In genomic region chr4:59238641-59239311, GRCm38 (mm10) we compare ENCODE assay signal across 10 mouse cellular contexts. TPM values are rescaled to one million over a fixed set of nuclear protein-coding genes. Genes with fewer than 3 reads are reported as not detected.
DNase-seq lines count a peak whose midpoint lies in the region; ATAC-seq and TF ChIP-seq lines count a peak whose summit lies in the region.
"Had no signal": no experiment of that assay in that cellular context is flagged by ENCODE, and none has a peak within 500 bp of the region (broad histone marks: within the 10 kb centered on the region; RNA-seq: fewer than 3 reads in every experiment).

No protein-coding gene starts in this region.

- H3K4me1 ChIP-seq in limb, embryonic 15.5 days, result no peaks in the 10 kb centered on the region
- peaks cover 12% of the 10 kb centered on the region for H3K4me1 ChIP-seq in limb, embryonic 10.5 days
- no peaks in the 10 kb centered on the region; the same call in 1 of the 2 replicates for H3K4me1 ChIP-seq in heart, postnatal 0 days (ENCODE audit: control insufficient read depth, insufficient read depth)
- H3K4me1 ChIP-seq in midbrain, embryonic 14.5 days (ENCODE audit: control insufficient read depth, insufficient read depth, low read length), result no peaks in the 10 kb centered on the region
- H3K4me1 ChIP-seq: midbrain, embryonic 13.5 days had no signal

- no peak overlapping the region for H3K9ac ChIP-seq in limb, embryonic 15.5 days
- H3K9ac ChIP-seq in heart, postnatal 0 days (replicated peaks; ENCODE audit: low read depth, low read length), result no peak overlapping the region
- H3K9ac ChIP-seq in midbrain, embryonic 14.5 days (replicated peaks; ENCODE audit: low read length), result no peak overlapping the region
- H3K9ac ChIP-seq: midbrain, embryonic 13.5 days had no signal

- no peak for DNase-seq in limb, embryonic 10.5 days (ENCODE audit: low spot score)
- peak; percentile 54 for DNase-seq in brain, adult 2 months (ENCODE audit: low read depth, low spot score)
- peak; percentile 42 for DNase-seq in heart, postnatal 0 days (ENCODE audit: low spot score)
- peak; percentile 64 to 77 for DNase-seq in natural killer cell, adult 2 months (ENCODE audit: low spot score in 2 of 2)
- DNase-seq in midbrain, embryonic 14.5 days, result no peak
- no peak for DNase-seq in cerebellum, adult 11 months
- no peak for DNase-seq in left cerebral cortex, postnatal 36 days (ENCODE audit: low spot score in 2 of 2)
- DNase-seq: thymus, adult 18-20 months had no signal

- H3K4me2 ChIP-seq in limb, embryonic 15.5 days, result no peak overlapping the region
- H3K4me2 ChIP-seq in heart, postnatal 0 days (ENCODE audit: low read depth, low read length), result peak overlapping the region; percentile 21; the same call in 1 of the 2 replicates
- no peak overlapping the region for H3K4me2 ChIP-seq in midbrain, embryonic 14.5 days (ENCODE audit: low read length)
- H3K4me2 ChIP-seq: midbrain, embryonic 13.5 days had no signal

- WGBS in limb, embryonic 15.5 days, result 67% methylated on average over 9 of the region's 9 CpGs
- WGBS in limb, embryonic 10.5 days, result 78% methylated on average over 9 of the region's 9 CpGs
- WGBS in heart, postnatal 0 days, result 48% methylated on average over 9 of the region's 9 CpGs
- 75% methylated on average over 9 of the region's 9 CpGs for WGBS in midbrain, embryonic 14.5 days

- no peak overlapping the region for H3K4me3 ChIP-seq in limb, embryonic 15.5 days
- no peak overlapping the region for H3K4me3 ChIP-seq in limb, embryonic 10.5 days
- no peak overlapping the region for H3K4me3 ChIP-seq in heart, postnatal 0 days (ENCODE audit: low read depth, low read length)
- no peak overlapping the region for H3K4me3 ChIP-seq in midbrain, embryonic 14.5 days (replicated peaks; ENCODE audit: low read depth, low read length)
- H3K4me3 ChIP-seq: midbrain, embryonic 13.5 days had no signal

- no peak for TF ChIP-seq CTCF in heart, postnatal 0 days (IDR thresholded peaks at IDR 0.05; ENCODE audit: low read depth)

- intact Hi-C loops in left cerebral cortex, postnatal 36 days (cut with DNase I), result no loop called here

- no peaks in the 10 kb centered on the region for H3K36me3 ChIP-seq in limb, embryonic 15.5 days
- H3K36me3 ChIP-seq in limb, embryonic 10.5 days, result no peaks in the 10 kb centered on the region
- no peaks in the 10 kb centered on the region for H3K36me3 ChIP-seq in heart, postnatal 0 days (replicated peaks; ENCODE audit: control insufficient read depth, insufficient read depth, low read length)
- no peaks in the 10 kb centered on the region for H3K36me3 ChIP-seq in midbrain, embryonic 14.5 days (ENCODE audit: control insufficient read depth, insufficient read depth, low read length)
- H3K36me3 ChIP-seq: midbrain, embryonic 13.5 days had no signal

- H3K9me3 ChIP-seq in limb, embryonic 15.5 days, result no peaks in the 10 kb centered on the region
- no peaks in the 10 kb centered on the region for H3K9me3 ChIP-seq in limb, embryonic 10.5 days (replicated peaks)
- no peaks in the 10 kb centered on the region for H3K9me3 ChIP-seq in heart, postnatal 0 days (replicated peaks; ENCODE audit: control insufficient read depth, low read length)
- no peaks in the 10 kb centered on the region for H3K9me3 ChIP-seq in midbrain, embryonic 14.5 days (ENCODE audit: control insufficient read depth, low read length)
- H3K9me3 ChIP-seq: midbrain, embryonic 13.5 days had no signal

- no peak for TF ChIP-seq EP300 in heart, postnatal 0 days (IDR thresholded peaks at IDR 0.05; ENCODE audit: low read depth)

- H3K27ac ChIP-seq in limb, embryonic 15.5 days, result peak overlapping the region; percentile 35; the same call in 1 of the 2 replicates
- H3K27ac ChIP-seq in limb, embryonic 10.5 days, result no peak overlapping the region
- H3K27ac ChIP-seq in heart, postnatal 0 days (ENCODE audit: low read depth), result peak overlapping the region; percentile 63
- H3K27ac ChIP-seq in midbrain, embryonic 14.5 days (replicated peaks; ENCODE audit: low read depth, low read length), result no peak overlapping the region
- H3K27ac ChIP-seq: midbrain, embryonic 13.5 days had no signal

- H3K27me3 ChIP-seq in limb, embryonic 15.5 days, result no peaks in the 10 kb centered on the region
- H3K27me3 ChIP-seq in limb, embryonic 10.5 days (ENCODE audit: low read depth, poor library complexity, severe bottlenecking), result no peaks in the 10 kb centered on the region
- no peaks in the 10 kb centered on the region for H3K27me3 ChIP-seq in heart, postnatal 0 days (ENCODE audit: control insufficient read depth, insufficient read depth, low read length)
- no peaks in the 10 kb centered on the region for H3K27me3 ChIP-seq in midbrain, embryonic 14.5 days (ENCODE audit: control insufficient read depth, insufficient read depth, low read length)
- H3K27me3 ChIP-seq: midbrain, embryonic 13.5 days had no signal

- ATAC-seq in limb, embryonic 15.5 days (ENCODE audit: insufficient number of reproducible peaks, low FRiP score, low TSS enrichment, low read depth), result no peak
- ATAC-seq in heart, postnatal 0 days (ENCODE audit: insufficient read depth, low read depth), result no peak
- ATAC-seq in midbrain, embryonic 14.5 days (ENCODE audit: low FRiP score, low TSS enrichment), result no peak
- ATAC-seq: midbrain, embryonic 13.5 days had no signal

RNA-seq across cellular contexts. Expression of gene Ugcg, which starts 49.7 kb away (rescaled TPM):
- polyA plus RNA-seq in limb, embryonic 15.5 days (2015; fragmentation: Nextera tagmentation; extraction: Ambion mirVana), result 9.4 and 12.0 TPM in 2 replicates
- 8.7 and 9.2 TPM in 2 replicates for polyA plus RNA-seq in limb, embryonic 10.5 days (2016; fragmentation: Nextera tagmentation; extraction: Ambion mirVana)
- total RNA-seq in heart, postnatal 0 days (2014; rRNA removed; ENCODE audit: low replicate concordance), result 19.2 and 35.3 TPM in 2 replicates
- 6.2 TPM in 2 replicates for polyA plus RNA-seq in heart, postnatal 0 days (2015; fragmentation: Nextera tagmentation; extraction: Ambion mirVana)
- 27.4 and 37.5 TPM in 2 replicates for polyA plus RNA-seq in midbrain, embryonic 14.5 days (2014; fragmentation: Nextera tagmentation; extraction: Ambion mirVana)
- 10 to 100 TPM; 88.1 to 88.4 TPM for total RNA-seq in left cerebral cortex, postnatal 36 days (2021)

Comparison
In these comparisons a context has a peak if more than half of its experiments do, and no peak if none do; other contexts are left out.
1. H3K27ac ChIP-seq: peak in limb, embryonic 15.5 days (single experiment) and heart, postnatal 0 days (single experiment); none in limb, embryonic 10.5 days (single experiment) and midbrain, embryonic 14.5 days (single experiment).
2. DNase-seq: peak in brain, adult 2 months (single experiment), heart, postnatal 0 days (single experiment) and natural killer cell, adult 2 months (2 of 2); none in limb, embryonic 10.5 days (single experiment), midbrain, embryonic 14.5 days (single experiment), cerebellum, adult 11 months (single experiment) and left cerebral cortex, postnatal 36 days (0 of 2).